Mouse (Mus musculus) small intestine, adult 2 months (tissue): ENCODE results near the gene Lpp.

Experiments used
- CTCF ChIP-seq: fragments of 200-500 bp; IDR thresholded peaks from 2 replicates; pipeline ENCODE4 v1.5.1; 2012; ENCODE audit warnings: low read depth, mild to moderate bottlenecking, control low read depth, inconsistent platforms, low read length, moderate library complexity, mixed read lengths; ENCODE audit not compliant: insufficient replicate concordance, insufficient read length; ENCODE audit errors: extremely low read depth
- POLR2A ChIP-seq: fragments of 200-500 bp; IDR thresholded peaks from 2 replicates; pipeline ENCODE4 v1.6.1; 2012; ENCODE audit warnings: low read depth, mild to moderate bottlenecking, control low read depth, inconsistent platforms, low read length, moderate library complexity

GRCm38 (mm10) chr16:24991995-24992394 lies 598.7 kb downstream of the Lpp start:
- TF ChIP-seq CTCF, result no peak
- no peak for TF ChIP-seq POLR2A
